Mouse (Mus musculus): ENCODE measurements around the gene Syt3. TPM values are rescaled to one million over a fixed set of nuclear protein-coding genes. Genes with fewer than 3 reads are reported as not detected.
A peak's percentile ranks its signal among the peaks of the same experiment; 100 is the strongest.

Gene Syt3
- 10 to 100 TPM; 59.5 to 63.7 TPM for total RNA-seq (2021)
- long read RNA-seq, experiment 1, transcript Syt3-202 (11 exons, 2,494 nt): major isoform, 35 of 115 reads
- long read RNA-seq, experiment 1, transcript Syt3-201 (11 exons, 2,627 nt): minor isoform, 9 of 115 reads
- long read RNA-seq, experiment 1, partial matches to known transcripts: 51 of 115 reads
- long read RNA-seq, experiment 1, other reads (novel, unspliced or antisense): 19 of 115 reads
- long read RNA-seq, experiment 2, transcript Syt3-202 (11 exons, 2,494 nt): major isoform, 29 of 94 reads
- long read RNA-seq, experiment 2, transcript Syt3-201 (11 exons, 2,627 nt): minor isoform, 11 of 94 reads
- long read RNA-seq, experiment 2, partial matches to known transcripts: 41 of 94 reads
- long read RNA-seq, experiment 2, other reads (novel, unspliced or antisense): 10 of 94 reads

DNA sequence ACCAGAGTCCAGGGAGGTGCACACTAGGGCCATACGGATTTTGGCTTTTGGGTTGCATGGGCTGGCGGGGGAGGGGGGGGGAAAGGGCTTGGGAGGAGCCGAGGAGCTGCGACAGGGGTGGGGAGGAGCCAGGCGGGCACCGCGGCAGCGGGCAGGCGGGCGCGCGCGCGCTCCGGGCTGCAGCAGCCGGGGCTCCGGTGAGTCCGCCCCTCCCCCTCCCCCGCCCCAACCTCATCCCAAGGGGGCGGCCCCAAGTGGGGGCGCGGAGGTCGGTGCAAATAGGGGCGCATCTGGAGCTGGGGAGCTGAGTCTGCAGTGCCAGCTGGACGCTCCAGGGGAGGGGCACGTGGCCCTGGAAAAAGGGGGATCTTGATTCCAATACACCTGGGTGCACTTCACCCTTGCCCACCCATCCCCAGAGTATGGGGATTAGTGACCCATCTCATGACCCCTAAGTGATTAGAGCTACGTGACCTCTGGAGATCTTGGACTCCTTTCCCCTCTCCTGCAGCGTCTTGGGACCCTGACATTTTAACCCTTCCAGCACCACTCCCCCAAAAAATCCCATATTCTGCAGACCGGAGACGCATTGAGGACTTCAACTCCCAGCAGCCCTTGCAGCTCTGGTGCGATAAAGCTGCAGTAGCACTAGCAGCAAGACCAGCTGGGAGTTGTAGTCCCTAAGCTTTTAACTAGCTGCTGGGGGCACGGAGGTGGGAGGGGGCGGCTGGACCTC, at the start of gene Syt3:
Gene Syt3 (plus strand): TSS at position 123 of the 736 bp plus-strand sequence.
- peak within 1 kb of the TSS; percentile 69 for H3K4me3 ChIP-seq
- intact Hi-C loops (cut with DNase I): no loop called here
- no peak for TF ChIP-seq CTCF (IDR thresholded peaks at IDR 0.05)
- peak; percentile 73 to 76 for DNase-seq (ENCODE audit: extremely low spot score in 1 of 2, low spot score in 2 of 2)
- H3K27ac ChIP-seq: peak within 1 kb of the TSS; percentile 88

DNA sequence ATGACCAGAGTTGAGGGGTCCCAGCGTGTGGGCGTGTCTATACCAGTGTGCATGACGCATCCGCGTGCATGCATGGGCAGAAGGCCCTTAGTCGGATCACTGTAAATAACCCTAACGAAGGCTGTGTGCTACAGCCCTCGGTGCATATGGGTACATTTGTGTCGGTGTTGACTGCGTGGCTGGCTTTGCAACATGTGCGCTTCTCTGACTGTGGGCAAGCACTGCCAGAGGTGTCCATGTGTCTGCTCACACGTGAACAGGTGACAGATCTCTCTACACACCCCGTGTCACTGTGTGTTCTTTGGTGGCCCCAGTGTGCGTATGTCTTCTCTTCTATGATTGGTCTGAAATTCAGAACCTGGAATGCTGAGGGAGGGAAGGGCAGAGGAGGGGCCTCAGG, 49.8 kb upstream of the Syt3 start:
- Histone ChIP-seq H3K27ac (peak overlapping the region; percentile 40), H3K4me3 (no peak overlapping the region)
- no peak for TF ChIP-seq CTCF (IDR thresholded peaks at IDR 0.05)
- intact Hi-C loops (cut with DNase I): no loop called here
- DNase-seq (ENCODE audit: extremely low spot score in 1 of 2, low spot score in 2 of 2): no peak

DNA sequence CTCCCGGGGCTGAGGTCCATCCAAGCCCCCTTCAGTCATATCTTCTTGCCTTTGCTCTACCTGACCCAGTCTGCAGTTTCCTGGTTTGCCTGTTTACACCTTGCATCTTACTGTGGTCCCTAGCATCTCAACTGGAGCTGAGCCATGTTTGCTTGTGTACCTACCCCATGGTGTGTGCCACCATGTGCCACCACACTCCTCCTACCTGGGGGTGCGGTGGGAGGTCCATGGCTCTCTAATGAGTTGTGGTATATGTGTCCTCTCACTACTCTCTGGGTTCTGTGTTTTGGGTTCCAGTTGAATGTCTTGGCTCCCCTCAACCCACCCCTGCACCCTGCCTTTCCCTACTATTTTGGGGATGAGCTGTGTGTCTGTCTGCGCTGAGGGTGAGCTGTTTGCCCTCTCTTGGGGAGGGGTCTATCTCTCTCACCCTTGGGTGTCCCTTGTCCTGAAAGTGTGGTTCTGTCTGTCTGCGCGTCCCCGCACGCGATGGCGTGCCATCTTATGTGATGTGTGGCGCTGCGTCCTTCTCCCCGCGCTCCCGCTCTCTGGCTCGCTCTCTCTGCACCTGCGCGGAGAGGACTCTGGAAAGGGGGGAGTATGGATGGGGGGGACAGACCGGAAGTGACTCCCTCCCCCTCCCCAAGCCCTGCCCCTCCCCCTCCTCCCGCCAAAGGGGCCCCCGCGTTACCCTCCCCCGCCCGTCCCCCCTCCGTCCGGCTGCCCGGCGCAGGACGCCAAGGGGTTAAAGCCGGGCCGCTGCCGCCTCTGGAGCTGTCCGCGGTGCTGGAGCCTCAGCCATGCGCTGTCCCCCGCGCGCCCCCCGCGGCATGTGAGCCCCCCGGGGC, 48.6 kb upstream of the Syt3 start:
- TF ChIP-seq CTCF (IDR thresholded peaks at IDR 0.05): no peak
- peak overlapping the region; percentile 91 for H3K27ac ChIP-seq
- no peak for DNase-seq (ENCODE audit: extremely low spot score in 1 of 2, low spot score in 2 of 2)
- peak overlapping the region; percentile 58 for H3K4me3 ChIP-seq
- intact Hi-C loops (cut with DNase I): no loop called here

DNA sequence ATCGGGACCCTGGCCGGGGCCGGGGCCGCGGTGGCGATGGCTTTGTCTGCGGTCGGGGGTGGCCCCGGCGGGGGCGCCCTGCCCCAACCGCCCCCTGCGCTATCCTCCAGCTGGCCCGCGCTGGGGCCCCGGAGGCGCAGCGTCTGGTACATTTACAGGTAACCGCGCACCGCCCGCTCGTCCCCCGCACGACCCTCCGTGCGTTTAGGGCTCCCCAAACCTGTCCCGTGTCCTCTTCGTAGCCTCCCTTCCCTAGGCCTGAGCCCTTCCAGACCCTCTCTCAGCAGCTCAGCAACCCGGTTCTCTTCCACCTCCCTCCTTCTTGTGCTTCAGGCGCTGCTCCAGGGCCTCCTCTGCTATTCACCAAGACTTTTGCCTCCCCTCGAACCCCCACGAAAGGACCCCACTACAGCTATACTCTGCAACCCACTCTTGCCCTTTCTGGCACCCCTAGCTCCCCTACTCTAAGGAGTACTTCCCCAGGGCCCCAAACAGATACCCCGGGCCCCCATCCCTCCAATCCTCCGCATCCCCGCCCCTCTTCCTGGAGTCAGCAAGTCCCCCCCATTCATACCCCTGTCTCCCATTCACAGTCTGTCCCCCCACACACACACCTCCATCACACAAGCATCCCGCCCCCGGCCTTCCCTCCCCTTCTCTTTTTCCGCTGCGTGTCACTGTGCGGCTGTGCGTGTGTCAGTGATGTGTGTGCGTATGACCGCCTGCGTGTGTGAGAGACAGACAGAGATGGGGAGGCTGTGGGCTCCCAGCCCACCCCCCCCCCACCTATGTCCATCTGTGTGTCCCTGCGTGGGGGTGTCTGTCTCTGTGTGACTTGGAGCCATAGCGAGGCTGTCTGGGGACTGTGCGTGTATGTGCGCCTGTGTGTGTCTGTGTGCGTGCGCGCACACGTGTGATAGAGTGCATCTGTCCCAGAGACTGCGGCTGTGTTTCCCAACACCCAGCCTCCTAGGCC, 47.6 kb upstream of the Syt3 start:
- no peak for DNase-seq (ENCODE audit: extremely low spot score in 1 of 2, low spot score in 2 of 2)
- H3K4me3 ChIP-seq: peak overlapping the region; percentile 58
- TF ChIP-seq CTCF (IDR thresholded peaks at IDR 0.05): no peak

DNA sequence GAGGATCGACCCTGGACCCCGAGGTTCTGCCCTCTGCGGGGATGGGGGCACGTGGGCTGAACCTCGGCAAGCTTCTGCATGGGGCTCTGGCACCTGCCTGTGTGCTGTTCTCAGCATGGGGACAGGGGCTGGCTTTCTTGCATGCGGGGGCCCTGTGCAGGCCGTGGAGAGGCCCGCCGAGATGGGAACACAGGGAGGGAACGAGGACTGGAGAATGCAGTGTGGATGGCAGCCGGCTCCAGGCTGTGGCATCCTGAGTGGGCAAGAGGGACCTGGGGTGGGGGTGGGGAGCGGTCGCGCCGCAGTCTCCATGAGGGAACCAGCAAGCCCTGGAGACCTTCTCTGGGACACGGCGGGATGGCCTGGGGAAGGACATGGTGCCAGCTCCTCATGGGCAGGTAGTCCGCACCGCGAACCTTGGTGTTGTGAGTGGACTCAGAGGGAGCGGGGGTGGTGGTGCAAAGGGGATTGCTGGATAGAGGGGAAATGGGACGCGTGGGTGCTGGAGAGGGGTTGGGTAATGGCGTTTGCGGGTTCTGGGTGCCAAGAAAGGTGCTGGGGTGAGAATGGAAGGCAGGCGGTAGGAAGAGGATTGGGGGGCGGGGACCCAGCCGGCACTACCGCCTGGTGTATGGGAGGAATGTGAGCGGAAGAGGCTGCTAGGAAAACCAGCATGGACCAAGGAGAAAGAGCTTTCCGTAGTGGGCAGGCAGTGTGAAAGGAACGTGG, 46.6 kb upstream of the Syt3 start:
- no peak for DNase-seq (ENCODE audit: extremely low spot score in 1 of 2, low spot score in 2 of 2)
- peak overlapping the region; percentile 91 for H3K27ac ChIP-seq
- intact Hi-C loops (cut with DNase I): loop anchor here (1.0 kb wide), 1 partner anchor 26 kb away; no protein-coding TSS in a partner anchor
- no peak for TF ChIP-seq CTCF (IDR thresholded peaks at IDR 0.05)
- H3K4me3 ChIP-seq: peak overlapping the region; percentile 58

More for the DNA sequence above, 47.6 kb upstream of the Syt3 start:
- intact Hi-C loops (cut with DNase I): loop anchor here (1.0 kb wide), 1 partner anchor 25 kb away; no protein-coding TSS in a partner anchor
- H3K27ac ChIP-seq: peak overlapping the region; percentile 91

DNA sequence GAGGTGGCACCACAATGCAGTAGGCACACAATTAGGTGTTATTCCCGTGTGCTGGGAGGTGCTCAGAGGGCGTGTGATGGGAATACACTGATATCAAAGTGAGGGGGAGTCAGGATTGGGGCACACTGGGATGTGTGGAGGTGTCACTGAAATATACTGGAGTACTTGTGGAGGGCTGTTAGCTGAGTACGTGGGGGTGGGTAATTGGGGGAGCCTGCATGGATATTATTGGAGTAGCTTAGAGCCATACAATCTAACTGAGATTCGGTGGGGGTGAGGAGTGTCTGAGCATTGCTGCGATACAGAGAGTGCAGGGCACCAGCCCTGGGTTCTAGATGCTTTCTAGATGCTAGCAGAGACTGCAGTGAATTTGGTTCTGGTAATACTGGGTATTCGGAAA, 43.7 kb upstream of the Syt3 start:
- H3K4me3 ChIP-seq: no peak overlapping the region
- TF ChIP-seq CTCF (IDR thresholded peaks at IDR 0.05): no peak
- 0 out of 2 replicates have a peak overlapping the region, but pooled peaks have one; percentile 32 for H3K27ac ChIP-seq
- intact Hi-C loops (cut with DNase I): no loop called here
- no peak for DNase-seq (ENCODE audit: extremely low spot score in 1 of 2, low spot score in 2 of 2)

DNA sequence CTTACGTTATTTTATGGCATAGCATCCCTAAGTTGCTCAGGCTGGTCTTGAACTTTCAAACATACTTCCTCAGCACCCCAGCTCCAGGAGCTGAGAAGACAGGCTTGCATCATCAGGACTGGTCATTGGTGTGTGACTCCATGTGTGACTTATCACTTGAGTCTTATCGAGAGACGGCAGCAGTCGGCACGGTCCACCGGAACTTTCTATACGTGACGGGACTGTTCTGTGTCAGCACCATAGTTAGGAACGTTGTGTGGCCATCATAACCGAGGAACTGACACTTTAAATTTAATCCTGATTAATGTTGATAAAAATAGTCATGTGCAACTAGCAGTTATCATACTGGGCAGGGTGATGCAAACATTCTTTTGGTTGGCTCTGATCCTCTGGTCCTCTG, 42.8 kb upstream of the Syt3 start:
- DNase-seq (ENCODE audit: extremely low spot score in 1 of 2, low spot score in 2 of 2): no peak
- no peak overlapping the region for H3K4me3 ChIP-seq
- intact Hi-C loops (cut with DNase I): no loop called here
- peak overlapping the region; percentile 74 for H3K27ac ChIP-seq
- no peak for TF ChIP-seq CTCF (IDR thresholded peaks at IDR 0.05)

DNA sequence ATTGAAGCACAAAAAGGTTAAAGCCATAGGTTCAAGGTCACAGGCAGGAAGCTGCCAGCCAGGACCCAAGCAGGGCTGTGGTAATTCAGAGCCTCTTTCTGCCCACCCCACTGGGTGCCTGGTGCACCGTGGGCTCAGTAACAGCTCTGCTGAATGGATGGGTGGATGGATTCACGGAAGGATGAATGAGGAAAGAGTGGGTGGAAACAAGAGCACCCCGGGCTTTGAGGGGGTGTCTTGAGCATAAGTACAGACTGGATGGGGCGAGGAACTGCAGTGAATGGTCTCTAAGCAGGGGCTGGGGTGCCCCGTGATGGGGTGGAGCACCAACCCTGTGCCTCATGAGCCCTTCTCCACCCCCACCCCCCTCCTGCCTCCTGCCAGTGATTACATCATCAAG, 42.2 kb upstream of the Syt3 start:
- H3K27ac ChIP-seq: peak overlapping the region; percentile 74
- H3K4me3 ChIP-seq: no peak overlapping the region
- intact Hi-C loops (cut with DNase I): no loop called here
- no peak for DNase-seq (ENCODE audit: extremely low spot score in 1 of 2, low spot score in 2 of 2)
- TF ChIP-seq CTCF (IDR thresholded peaks at IDR 0.05): no peak

DNA sequence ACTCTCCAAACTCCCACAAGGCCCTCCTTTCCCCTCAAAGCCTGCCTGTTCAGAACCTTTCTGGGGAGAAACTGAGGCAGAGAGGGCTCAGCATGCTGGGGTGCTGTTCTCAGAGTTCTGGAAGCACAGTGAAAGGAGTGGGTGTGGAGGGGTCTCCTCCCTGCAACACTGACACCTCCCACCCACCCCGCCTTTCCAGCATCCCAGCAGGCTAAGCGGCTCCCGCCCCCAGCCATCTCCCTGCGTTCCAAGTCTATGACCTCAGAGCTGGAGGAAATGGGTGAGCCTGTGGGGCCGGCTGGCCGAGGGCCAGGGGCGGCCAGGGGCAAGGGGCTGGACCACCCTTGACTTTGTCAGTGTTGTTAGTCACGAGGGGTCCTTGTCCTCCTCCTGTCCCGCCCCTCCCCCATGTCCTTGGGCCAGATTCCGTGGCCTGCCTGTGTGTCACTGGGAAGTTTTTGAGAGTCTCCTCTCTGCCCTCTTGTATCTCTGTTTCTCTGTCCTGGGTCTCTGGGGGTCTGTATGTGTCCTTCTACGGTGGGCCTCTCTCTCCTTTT, 40.4 kb upstream of the Syt3 start:
- no peak for DNase-seq (ENCODE audit: extremely low spot score in 1 of 2, low spot score in 2 of 2)
- Histone ChIP-seq H3K4me3 (no peak overlapping the region), H3K27ac (peak overlapping the region; percentile 5)
- intact Hi-C loops (cut with DNase I): no loop called here
- TF ChIP-seq CTCF (IDR thresholded peaks at IDR 0.05): no peak

DNA sequence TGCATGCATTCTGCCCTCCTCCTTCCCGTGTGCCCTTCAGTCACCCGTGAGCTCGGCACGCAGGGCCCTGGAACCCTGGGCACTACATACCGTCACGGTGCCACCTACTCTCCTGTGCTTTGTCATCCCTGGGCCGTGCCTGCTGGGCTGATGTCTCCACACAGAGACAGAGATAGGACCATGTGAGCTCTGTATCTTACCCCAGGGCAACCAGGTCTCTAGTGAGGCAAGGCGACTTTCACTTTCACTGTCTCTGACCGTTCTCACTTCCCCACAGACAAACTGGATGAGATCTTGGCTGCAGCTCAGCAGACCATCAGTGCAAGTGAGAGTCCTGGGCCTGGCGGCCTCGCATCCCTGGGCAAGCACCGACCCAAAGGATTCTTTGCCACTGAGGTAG, 39.3 kb upstream of the Syt3 start:
- DNase-seq (ENCODE audit: extremely low spot score in 1 of 2, low spot score in 2 of 2): no peak
- Histone ChIP-seq H3K27ac (peak overlapping the region; percentile 50), H3K4me3 (no peak overlapping the region)
- no peak for TF ChIP-seq CTCF (IDR thresholded peaks at IDR 0.05)
- intact Hi-C loops (cut with DNase I): no loop called here
